Mouse (Mus musculus) ES-E14 (cell line): ENCODE measurements at regions not wholly inside any gene's neighbourhood (a gene's known extent, or its start where the extent isn't known, plus 50 kb on each side); places are given as distances from the start of the nearest gene placed in this dataset.

Experiments
- DNase-seq: peaks from one replicate; pipeline ENCODE4 v3.0.0-alpha.2; 2013; ENCODE audit warnings: low read depth, low spot score
- H3K27ac ChIP-seq: 2 replicates; pipeline ENCODE4 v1.5.1; 2012; ENCODE audit warnings: low read depth, mild to moderate bottlenecking, low read length, moderate library complexity, mixed read lengths; ENCODE audit not compliant: poor library complexity, insufficient read depth, severe bottlenecking
- H3K36me3 ChIP-seq: 2 replicates; pipeline ENCODE4 v1.6.1; 2012; ENCODE audit warnings: mild to moderate bottlenecking, low read length, moderate library complexity, mixed read lengths; ENCODE audit not compliant: control insufficient read depth, poor library complexity, insufficient read depth, severe bottlenecking
- H3K4me1 ChIP-seq, 2 experiments: fragments of 150-350 bp in 1 of 2; sonication (generic) in 1 of 2; 2 replicates each; pipeline ENCODE4 v1.6.1; 2012; ENCODE audit warnings: low read length in 2 of 2, mild to moderate bottlenecking in 1 of 2, mixed read lengths in 1 of 2; ENCODE audit not compliant: control insufficient read depth in 2 of 2, insufficient read depth in 2 of 2, poor library complexity in 1 of 2
- H3K4me3 ChIP-seq, 2 experiments: fragments of 150-350 bp in 1 of 2; sonication (generic) in 1 of 2; 2 replicates each; pipeline ENCODE4 v1.5.1; 2012; ENCODE audit warnings: low read length in 2 of 2, low read depth in 1 of 2, mild to moderate bottlenecking in 1 of 2, mixed read lengths in 1 of 2; ENCODE audit not compliant: insufficient read depth in 1 of 2, poor library complexity in 1 of 2, severe bottlenecking in 1 of 2
- H3K9ac ChIP-seq: 2 replicates; pipeline ENCODE4 v1.6.1; 2012; ENCODE audit warnings: low read depth, mild to moderate bottlenecking, low read length, mixed read lengths; ENCODE audit not compliant: poor library complexity, insufficient read depth, severe bottlenecking
- H3K9me3 ChIP-seq: fragments of 150-350 bp; sonication (generic); 2 replicates; pipeline ENCODE4 v1.6.1; 2012; ENCODE audit warnings: low read depth, mild to moderate bottlenecking, low read length; ENCODE audit not compliant: control insufficient read depth, insufficient read depth
- CHD2 ChIP-seq: IDR thresholded peaks from 2 replicates; pipeline ENCODE4 v1.6.1; 2014; ENCODE audit warnings: mild to moderate bottlenecking, low read depth, low read length, inconsistent platforms
- HCFC1 ChIP-seq: IDR thresholded peaks from 2 replicates; pipeline ENCODE4 v1.6.1; 2012; ENCODE audit warnings: low read length, inconsistent platforms, borderline replicate concordance; ENCODE audit not compliant: insufficient read depth
- MAFK ChIP-seq: IDR thresholded peaks from 2 replicates; pipeline ENCODE4 v1.6.1; 2014; ENCODE audit warnings: mild to moderate bottlenecking, low read depth, low read length, inconsistent platforms; ENCODE audit not compliant: insufficient read depth
- ZC3H11A ChIP-seq: IDR thresholded peaks from 2 replicates; pipeline ENCODE4 v1.6.1; 2012; ENCODE audit warnings: low read depth, mild to moderate bottlenecking, inconsistent platforms, low read length, borderline replicate concordance
- ZNF384 ChIP-seq: IDR thresholded peaks from 2 replicates; pipeline ENCODE4 v1.6.1; 2012; ENCODE audit warnings: low read depth, low read length, inconsistent platforms
- in situ Hi-C, 2 experiments: fragments of 600-800 bp; cut with MboI; formaldehyde crosslinking; loops; one replicate each; pipeline ENCODE4 v1.15.1; 2025; ENCODE audit warnings: low sequenced_read_pairs in 2 of 2, inconsistent platforms in 1 of 2; ENCODE audit not compliant: unreplicated experiment in 2 of 2

GRCm38 (mm10) chr13:4666375-4667140 lies 57.6 kb upstream of the Akr1e1 start:
- in situ Hi-C loops: loop anchor here in 1 of 2 experiments (10.0 to 25.0 kb wide), 2 partner anchors 1621 to 1798 kb away; no protein-coding TSS in a partner anchor
- Histone ChIP-seq H3K4me3 (no peak overlapping the region), H3K27ac (no peak overlapping the region), H3K36me3 (no peaks in the 10 kb centered on the region), H3K9me3 (no peaks in the 10 kb centered on the region), H3K9ac (no peak overlapping the region), H3K4me1 (no peaks in the 10 kb centered on the region)
- peak; percentile 47 for DNase-seq
- TF ChIP-seq ZC3H11A (peak; percentile 96), CHD2 (no peak)

DNA sequence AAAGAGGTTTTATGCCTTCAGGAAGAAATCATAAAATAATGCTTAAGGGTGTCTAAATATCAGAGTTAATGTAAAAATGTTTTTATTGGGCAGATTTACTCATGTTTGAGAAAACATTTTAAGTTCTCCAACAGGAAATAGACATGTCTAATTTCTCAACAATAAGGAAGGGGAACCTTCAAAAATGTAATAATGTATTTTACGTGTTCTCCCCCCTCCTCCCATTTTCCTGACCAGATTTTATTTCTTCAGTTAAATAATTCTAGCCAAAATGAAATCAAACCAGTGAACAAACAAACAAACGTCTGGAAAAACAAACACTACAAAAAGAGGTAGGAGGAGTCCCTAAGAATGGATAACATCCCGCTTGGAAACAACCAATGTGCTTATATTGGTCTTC lies 54.4 kb upstream of the Akr1e1 start:
- DNase-seq: no peak
- H3K4me1 ChIP-seq: no peaks in the 10 kb centered on the region
- H3K9me3 ChIP-seq: no peaks in the 10 kb centered on the region
- in situ Hi-C loops: loop anchor here in 1 of 2 experiments (10.0 to 25.0 kb wide), 2 partner anchors 1624 to 1801 kb away; no protein-coding TSS in a partner anchor
- no peak overlapping the region for H3K27ac ChIP-seq
- H3K36me3 ChIP-seq: no peaks in the 10 kb centered on the region
- H3K4me3 ChIP-seq: no peak overlapping the region
- no peak overlapping the region for H3K9ac ChIP-seq
- TF ChIP-seq ZNF384: no peak
- no peak for TF ChIP-seq ZC3H11A
- TF ChIP-seq MAFK: no peak
- TF ChIP-seq CHD2: no peak
- TF ChIP-seq HCFC1: no peak

- Histone ChIP-seq H3K36me3 (no peaks in the 10 kb centered on the region), H3K9me3 (no peaks in the 10 kb centered on the region), H3K9ac (no peak overlapping the region), H3K27ac (no peak overlapping the region), H3K4me1 (no peaks in the 10 kb centered on the region), H3K4me3 (no peak overlapping the region)
- peak; percentile 36 for DNase-seq
- TF ChIP-seq MAFK (no peak), ZC3H11A (peak; percentile 48; the same call in 1 of the 2 replicates), HCFC1 (no peak), CHD2 (no peak)
- in situ Hi-C loops: loop anchor here in 1 of 2 experiments (10.0 to 25.0 kb wide), 2 partner anchors 1625 to 1802 kb away; no protein-coding TSS in a partner anchor
These were observed 53.5 kb upstream of the Akr1e1 start for GRCm38 (mm10) chr13:4662336-4663101.
